Mouse (Mus musculus) ovary, postnatal 36 days (tissue): Measurements from ENCODE around the gene Phlpp2.

ENCODE experiments used
- DNase-seq: peaks from one replicate; pipeline ENCODE4 v3.0.0; 2022; ENCODE audit warnings: low spot score, mixed read lengths

Phlpp2 gene

DNA sequence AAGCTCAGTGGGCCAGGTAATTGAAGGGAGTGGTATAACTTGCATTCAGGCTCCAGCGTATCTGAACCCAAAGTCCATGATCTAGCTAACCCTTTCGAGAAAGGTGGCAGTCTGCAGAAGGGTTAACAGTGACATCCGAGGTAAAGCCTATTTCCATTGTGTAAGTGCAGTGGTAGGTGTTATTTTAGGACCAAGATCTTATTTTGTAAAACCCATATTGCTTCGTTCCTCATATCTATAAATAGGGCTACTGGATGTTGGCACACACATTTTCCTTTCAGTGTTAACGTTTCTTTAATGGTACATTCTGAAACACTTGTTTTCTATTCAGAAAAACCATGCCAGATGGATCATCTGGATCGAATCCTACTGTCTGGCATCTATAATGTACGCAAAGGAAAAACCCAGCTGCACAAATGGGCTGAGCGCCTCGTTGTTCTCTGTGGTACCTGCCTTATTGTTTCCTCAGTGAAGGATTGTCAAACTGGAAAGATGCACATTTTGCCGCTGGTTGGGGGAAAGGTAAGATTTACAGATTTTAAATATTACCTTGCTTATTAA, 35.6 kb downstream of the Phlpp2 start:
- DNase-seq: no peak

DNA sequence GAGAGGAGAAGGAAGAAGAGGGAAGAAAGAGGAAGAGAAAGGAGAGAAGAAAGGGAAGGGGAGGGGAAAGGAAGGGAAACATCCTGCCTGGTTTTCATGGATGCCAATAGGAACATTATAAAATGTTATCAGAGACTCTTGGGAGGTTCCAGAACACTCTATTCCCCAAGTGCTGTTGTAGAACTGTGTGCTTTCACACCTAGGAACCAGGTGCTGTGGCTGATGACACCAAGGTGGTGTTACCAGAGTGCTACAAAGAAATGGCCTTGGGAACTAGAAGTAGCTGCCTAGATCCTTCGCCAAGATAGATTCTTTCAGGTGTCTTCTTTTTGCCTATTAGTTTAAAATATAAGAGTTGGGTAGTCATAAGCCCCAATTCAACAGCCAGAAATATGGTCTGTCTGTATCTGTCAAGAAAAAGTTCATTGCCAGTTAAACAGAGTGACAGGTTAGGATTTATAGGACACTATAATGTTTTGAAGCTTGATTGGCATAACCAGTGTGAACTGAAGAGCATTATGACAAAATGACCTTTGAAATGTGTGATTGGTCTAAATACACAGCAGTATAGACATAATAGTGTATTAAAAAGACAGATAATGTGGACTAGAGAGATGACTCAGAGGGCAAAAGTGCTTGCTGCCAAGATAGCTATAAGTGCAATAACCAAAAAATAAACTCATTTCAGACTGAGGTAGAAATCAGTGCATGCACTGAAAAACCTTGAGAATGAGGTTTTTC, 36.8 kb downstream of the Phlpp2 start:
- no peak for DNase-seq

DNA sequence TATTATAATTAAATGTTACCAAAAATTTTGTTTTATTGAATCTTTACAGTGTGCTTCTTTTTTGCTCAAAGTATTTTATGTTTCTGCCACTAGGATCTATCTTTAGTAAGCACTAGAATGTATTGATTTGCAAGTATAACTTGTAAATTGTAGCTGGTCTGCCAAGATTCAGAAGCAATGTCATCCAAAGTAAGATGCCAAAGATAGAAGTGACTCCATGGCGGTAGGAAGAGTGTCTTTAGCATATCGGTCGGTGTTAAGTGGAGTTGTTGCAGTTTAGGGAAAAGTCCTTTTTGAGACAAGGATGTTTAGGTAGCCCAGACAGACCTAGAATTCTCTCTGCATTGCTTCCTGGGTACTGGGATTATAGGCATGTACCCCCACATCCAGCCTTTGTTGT, 38.6 kb downstream of the Phlpp2 start:
- no peak for DNase-seq

DNA sequence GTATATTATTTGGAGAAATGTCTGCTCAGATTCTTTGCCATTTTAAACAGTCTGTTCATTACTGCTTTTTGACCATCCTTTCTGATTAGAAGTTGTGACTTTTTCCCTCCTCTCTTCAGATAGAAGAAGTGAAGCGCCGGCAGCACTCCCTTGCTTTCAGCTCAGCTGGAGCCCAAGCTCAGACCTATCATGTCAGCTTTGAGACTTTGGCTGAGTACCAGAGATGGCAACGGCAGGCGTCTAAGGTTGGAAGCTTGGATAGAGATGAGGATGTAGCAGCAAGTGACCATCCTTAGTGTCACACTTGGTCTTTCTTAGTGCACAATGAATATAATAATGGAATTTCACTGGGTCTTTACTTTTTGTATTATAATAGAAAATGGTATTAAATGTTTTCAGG, 39.0 kb downstream of the Phlpp2 start:
- no peak for DNase-seq

DNA sequence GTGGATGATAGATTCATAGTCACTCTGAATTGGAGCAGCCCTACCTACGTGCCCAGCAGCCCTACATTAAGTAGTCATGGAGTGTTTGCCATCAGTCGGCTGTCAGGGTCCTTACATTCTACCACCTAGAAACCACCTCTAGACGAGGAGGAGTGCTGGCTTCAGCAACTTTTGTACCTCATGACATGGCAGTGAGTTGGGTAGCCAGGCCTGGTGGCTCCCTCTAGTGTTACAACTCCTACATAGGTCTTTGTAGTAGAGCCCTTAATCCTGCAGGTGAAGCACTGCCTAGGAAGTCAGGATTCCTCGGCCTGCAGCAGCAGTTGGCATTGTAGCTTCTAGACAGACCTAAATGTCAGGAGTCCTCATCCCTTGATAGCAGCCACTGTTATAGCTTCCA, 48.9 kb downstream of the Phlpp2 start:
- peak; percentile 15 for DNase-seq

DNA sequence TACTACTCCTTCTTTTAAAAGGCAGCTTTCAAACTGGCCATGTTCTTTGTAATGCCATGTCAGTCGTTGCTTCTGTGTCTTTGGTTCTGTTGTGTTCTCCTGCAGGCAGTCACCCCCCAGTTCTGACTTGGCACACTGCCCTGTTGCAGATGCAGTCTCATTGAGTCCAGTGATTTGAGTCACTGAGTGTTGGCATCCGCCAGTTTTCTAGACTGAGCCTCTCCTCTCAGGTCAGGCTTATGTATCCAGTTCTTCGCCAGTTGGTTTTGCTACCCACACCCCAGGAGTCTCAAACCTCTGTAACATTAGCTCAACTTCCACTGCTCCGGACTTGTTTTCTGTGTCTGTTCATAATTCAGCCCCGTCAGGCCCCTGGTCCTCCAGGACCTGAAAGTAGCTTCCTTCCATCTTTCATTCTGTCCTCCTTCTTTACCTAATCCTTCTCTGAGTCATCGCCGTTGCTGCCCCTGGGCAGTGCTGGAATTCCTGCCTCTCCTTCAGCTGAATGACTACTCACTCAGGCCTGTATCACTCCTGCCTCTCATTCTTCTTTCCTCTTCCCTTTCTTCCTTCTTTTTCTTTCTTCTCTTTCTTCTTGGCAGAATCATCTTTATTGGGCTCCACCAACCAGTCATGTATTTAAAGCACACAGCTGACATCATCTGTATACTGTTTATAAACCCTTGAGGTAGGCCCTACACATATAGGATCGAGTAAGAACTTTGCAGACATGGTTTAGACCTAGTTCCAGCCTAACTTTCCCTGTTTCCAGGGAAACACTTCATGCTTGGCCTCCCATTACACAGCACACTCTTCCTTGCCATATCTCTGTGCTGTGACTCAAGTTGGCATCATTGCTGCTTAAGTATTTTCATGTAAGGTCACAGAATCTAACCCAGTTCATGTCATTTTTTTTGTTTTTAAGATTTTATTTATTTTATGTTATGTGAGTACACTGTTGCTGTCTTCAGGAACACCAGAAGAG, 52.4 kb downstream of the Phlpp2 start:
- no peak for DNase-seq

DNA sequence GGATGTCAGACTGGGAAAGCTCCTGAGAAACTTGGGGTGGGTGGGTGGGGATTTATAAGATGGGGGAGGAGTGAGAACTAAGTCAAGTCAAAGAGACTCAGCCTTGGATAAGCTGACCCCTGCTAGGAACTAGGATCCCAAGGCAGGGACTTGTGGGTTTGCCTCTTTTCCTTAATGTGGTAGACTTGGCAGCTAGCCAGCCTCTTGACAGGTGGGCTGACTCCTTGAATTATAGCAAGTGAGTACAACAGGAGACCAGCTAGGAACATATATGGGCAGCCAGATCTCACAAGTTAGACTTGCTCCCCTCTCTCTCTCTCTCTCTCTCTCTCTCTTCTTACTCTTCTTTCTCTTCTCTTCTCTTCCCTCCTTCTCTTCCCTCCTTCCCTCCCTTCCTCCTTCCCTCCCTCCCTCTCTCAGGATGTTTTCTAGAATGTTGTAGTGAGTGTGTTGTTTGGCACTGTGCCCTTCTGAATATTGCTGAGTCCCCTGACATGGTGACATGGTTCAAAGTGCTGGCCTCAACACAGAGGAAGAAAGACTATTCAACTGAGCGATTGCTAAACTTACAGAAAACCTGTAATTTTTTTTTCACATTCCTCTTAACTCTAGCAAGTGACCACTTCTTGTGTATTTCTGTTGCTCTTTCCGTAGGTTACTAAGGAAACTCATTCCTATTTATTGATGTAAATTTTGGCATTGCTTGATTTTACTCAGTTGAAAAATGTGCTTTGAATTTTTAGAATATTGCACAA, 73.4 kb downstream of the Phlpp2 start:
- no peak for DNase-seq

DNA sequence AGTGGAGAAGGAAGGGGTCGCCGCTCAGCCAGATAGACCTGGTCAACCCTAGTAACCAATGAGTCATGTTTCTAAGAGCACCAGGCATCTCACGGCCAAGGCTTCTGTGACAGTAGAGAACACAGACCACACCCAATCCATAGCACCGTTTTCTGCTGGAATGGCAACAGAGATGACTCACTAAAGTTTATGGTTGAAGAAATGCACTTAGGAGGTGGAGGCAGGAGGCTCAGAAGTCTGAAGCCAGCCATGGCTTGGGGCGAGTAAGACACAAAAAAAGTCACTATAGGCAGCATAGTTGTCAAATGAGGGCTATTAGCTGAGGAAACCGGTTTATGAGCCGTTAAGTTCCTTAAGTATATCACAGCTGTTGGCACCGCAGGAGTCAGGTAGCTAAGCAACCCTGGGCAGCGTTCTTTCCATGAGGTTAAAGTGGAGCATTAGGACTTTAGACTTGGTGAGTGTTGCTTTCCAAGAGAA, 76.9 kb downstream of the Phlpp2 start:
- no peak for DNase-seq

DNA sequence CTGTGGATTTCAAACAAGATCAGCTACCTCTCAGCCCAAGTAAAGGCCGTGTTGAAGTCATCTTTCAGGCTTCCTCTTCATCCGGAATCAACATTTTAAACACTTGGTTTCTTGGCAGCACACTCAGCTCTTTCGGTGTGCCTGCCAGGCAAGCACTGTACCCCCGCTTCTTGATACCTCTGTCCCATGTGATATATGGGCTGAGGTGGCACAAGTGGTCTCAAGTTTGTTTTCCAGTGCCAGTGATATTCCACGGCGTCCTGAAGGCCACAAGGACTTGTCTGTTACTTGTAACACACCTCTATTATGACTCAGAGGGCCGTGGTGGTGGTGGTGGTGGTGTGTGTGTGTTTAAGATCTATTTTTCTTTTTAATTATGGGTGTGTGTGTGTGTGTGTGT, 77.4 kb downstream of the Phlpp2 start:
- no peak for DNase-seq

DNA sequence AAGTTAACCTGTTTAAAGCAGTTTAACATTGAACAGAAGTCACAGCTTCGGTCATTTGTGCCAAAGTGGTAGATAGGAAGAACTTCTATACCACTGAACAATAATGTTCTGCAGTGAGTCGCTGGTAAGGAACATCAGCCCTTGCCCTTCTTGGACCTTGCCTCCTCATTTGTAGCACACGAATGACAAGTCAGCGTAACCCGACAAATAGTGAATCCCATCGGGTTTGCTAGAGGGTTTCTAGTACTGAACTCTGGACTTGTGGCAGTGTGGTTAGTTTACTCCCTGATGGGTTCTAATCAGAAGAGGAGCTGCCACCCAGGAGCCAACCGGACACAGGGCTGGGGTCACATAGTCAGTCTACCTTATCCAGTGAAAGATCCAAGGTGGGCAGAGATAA, 77.9 kb downstream of the Phlpp2 start:
- DNase-seq: no peak

DNA sequence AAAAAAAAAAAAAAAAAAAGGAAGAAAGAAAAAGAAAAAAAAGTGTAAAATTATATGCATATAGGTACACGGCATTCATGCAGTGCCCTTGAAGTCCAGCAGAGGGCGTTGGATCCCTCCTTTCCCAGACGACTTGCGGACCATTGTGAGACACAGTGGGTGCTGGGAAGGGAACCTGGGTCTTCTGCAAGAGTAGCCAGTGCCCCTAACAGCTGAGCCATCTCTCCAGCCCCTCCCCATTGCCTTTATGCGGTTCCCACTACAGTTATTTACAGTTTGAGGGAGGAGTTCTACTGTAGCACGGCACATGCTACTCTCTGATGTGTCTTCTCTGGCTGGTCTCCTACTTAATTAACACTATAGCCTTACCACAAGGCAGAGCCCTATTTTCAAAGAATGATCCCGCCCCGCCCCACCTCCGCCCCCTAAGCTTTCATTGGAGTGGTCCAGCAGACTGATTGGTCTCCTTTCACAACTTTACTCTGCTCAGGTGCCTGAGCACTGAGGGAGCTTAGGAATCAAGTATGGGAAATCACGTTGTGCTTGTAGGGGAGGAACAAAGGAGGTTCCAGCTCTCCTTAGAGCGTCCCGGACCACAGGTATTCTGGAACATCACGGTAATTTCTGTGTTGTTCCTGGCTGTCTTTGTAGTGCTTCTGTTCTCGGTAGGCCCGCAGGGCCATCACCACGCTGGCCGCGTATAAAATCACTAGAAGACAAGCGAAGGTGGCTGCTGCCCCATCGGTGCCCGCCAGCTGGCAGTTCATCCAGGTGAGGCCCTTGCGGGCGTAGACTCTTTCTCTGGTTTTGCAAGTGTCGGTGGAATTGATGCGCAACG, 79.3 kb downstream of the Phlpp2 start:
- peak; percentile 43 for DNase-seq

DNA sequence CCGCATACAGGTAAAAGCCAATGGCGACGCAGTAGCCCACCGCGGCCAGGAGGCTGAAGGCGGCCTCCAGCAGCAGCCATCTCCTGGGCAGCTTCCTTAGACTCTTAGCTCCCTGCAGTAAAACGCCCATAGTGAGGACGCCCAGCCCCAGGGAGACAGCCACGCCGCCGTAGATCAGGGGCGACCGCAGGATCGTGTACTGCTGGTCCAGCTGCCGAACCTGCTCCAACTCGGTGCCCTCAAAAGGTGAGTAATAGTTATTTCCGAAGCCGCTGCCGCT, 79.9 kb downstream of the Phlpp2 start:
- DNase-seq: no peak

DNA sequence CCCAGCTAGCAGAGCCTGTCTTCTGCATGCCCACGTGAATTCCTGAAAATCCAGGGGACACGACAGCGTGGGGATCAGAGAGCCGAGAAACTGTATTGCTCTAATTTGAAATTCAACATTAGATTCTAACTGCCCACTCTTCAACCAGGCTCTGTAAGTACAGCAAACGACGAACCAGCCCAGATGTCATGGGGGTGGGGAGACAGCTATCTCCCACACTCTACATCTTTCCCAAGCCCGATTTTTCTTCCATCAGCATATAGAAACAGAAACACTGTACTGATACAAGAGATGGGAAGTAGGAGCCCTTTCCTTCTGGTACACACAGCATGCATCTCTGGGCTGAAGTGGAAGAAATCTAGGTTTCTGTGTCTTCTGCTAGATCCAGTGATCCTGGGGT, 83.8 kb downstream of the Phlpp2 start:
- DNase-seq: no peak

DNA sequence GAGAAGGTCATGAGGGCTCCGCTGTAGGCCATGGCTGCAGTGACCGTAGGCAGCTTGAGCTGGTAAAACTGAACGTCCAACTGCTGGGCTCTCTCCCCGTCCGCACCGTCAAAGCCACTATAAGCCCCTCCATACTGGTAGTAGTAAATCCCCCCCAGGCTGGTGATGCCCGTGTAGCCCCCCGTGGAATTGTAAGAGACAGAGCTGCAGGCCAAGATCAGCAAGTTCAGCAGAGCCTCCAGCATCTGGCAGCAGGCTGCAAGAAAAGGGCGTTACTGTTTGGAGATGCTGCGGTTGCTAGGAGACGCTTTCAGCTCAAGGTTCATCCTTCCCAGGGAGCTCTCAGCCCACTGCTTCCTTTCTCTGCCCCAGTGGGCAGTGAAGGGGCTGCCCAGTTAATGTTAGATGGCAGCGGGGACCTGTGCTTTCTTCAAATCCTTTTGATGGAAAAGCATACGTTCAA, 86.2 kb downstream of the Phlpp2 start:
- DNase-seq: no peak

DNA sequence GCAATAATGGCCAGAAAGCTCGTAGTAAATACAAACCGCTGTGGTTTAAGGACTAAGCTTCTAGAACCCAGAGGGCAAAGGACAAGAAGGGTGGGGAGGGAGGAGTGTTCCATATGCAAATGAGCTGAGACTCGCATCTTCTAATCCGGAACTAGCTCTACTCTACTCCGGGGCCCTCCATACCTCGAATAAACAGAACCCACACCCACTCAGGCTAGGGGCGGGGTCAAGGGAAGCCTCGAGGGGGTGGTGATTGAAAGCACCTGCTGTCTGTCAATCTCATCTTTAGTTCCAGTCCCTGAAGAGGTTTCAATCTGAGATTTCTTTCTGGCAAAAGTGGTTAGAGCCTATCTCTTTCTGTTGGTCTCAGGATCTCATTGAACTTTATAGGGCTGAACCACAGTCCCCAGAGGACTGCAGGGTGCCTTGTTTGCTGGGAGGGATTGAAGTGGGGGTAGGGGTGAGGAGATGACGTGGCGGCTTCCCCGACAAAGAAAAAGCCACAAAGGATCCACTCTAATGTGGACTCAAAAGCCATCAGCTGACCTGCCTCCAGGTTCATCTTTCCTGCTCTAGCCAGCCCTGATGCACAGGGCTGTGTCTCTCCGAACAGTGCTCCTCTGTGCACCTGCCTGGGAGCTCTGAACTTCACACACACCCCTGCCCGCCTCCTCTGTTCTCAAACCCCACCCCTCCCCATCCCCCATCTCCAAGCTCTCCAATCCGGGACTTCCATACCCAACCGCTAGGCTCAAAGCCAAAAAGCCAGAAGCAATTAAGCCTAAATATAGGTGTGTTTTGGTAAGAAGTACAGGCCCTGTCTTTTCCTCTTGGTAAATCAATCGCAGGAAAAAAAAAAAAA, 89.1 kb downstream of the Phlpp2 start:
- DNase-seq: no peak

DNA sequence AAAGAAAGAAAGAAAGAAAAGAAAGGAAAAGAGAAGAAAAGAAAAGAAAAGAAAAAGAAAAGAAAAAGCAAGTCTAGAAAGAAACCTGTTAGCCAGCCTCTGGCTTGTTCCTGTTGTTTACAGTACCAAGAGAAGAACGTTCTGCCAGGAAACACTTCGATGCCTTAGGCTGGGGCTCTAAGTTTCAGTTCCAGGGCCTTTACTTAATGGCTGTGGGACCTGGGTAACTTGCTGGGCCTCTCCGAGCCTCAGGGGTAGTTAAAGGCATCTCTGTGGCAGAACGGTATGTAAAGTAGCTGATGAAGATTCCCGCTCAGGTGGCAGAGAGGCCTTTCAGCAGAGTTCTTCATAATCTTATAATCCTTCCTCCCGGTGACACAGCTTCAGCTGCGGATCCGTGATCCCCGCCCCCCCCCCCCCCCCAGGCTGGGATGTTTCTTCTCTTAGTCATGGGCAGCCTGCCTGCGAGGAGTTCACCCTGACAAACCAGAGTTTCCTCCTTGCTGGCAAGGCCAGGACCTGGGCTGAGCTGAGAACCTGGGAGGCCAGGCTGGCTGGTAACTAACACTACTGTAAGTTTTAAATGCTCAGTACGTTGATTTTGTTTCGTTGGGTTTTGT, 89.8 kb downstream of the Phlpp2 start:
- peak; percentile 35 for DNase-seq

DNA sequence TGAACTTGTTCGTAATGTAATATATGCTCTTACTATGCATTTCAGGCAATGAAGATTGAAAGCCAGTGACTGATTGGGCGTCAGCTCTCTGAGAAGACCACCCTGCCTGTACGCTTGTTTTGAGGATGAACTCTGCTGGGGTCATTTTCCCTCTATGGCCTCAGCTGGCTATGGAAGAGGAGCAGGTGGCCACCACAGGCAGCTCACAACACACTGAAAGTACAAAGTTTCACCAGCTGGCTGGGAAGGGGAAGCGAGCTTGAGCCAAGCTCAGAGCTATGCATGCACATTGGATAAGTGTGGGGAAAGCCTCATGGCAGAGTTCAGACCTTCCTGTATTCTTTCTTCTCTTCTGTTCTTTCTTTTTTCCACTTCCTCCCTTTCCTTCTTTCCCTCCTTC, 90.8 kb downstream of the Phlpp2 start:
- no peak for DNase-seq

DNA sequence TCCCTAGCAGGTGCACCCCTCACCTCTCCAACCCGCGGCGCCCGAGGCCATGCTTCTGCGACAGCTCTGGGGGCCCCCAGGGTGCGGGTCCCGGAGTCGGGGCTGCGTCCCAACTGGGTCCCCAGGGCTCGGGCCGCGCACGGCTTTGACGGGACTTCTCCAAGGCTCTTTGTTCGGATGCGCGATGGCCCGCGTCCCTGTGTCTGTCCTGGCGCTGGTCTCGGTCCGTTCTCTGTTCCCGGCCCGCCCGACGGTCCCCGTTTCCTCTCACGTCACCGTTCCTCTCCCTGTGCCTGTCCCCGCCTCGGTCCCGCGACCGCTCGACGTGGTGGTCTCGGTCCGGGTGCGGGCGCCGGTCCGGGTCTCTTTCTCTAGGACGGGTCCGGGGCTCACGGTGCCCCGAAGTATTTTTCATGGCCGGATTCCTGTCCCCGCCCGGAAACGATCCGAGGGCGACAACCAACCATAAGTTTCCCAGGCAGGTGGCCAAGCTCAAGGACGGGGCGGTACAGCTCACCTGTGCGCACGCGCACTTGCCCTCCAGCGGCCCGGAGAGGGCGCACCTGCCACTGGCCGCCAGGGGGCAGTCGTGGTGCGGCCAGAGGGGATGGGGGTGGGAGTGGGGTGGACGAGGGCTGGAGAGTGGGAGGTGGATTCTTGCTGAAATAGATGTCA, 93.5 kb downstream of the Phlpp2 start, which contains the start of gene Marveld3:
Marveld3 (minus strand) TSS at position 511 of the 675 bp plus-strand sequence.
- DNase-seq: peak; percentile 57

DNA sequence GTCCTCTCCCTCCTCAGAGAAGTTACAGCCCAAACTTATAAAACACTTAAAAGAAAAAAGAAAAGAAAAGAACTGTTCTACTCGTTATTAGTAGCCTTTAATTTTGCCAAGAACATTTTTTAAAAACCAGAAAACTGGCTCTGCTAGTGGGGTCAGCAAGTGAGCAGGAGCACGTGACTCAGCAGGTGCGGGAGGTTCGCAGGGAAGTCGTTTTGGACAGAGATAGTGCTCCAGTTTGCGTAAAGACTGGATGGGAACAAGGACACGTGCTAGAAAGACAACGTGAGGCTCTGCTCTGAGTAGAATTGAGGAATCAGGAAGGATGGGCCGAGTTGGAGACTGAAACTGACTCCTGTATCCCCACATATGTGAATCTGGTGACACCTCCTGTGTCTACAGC, 94.6 kb downstream of the Phlpp2 start:
- no peak for DNase-seq
